Mouse (Mus musculus) left cerebral cortex, adult 8-10 months (tissue): Measurements from ENCODE around the gene Gstm2. TPM values are rescaled to one million over a fixed set of nuclear protein-coding genes. Genes with fewer than 3 reads are reported as not detected.
"Not testable (repeated sequence)": the region's sequence is repeated elsewhere in the genome, so short reads cannot be mapped to it uniquely, and the experiment has no call there.

Experiments used
- DNase-seq, 2 experiments: peaks; one replicate each; pipeline ENCODE4 v3.0.0; 2022; ENCODE audit warnings: low spot score in 2 of 2
- total RNA-seq, 4 experiments: library from RNA; stranded (reverse); gene quantifications; 2 replicates each; pipeline ENCODE4 v1.2.4; 2022

The Gstm2 gene
- total RNA-seq: 1 to 10 TPM; 3.6 to 6.5 (median 5.5) TPM

DNA sequence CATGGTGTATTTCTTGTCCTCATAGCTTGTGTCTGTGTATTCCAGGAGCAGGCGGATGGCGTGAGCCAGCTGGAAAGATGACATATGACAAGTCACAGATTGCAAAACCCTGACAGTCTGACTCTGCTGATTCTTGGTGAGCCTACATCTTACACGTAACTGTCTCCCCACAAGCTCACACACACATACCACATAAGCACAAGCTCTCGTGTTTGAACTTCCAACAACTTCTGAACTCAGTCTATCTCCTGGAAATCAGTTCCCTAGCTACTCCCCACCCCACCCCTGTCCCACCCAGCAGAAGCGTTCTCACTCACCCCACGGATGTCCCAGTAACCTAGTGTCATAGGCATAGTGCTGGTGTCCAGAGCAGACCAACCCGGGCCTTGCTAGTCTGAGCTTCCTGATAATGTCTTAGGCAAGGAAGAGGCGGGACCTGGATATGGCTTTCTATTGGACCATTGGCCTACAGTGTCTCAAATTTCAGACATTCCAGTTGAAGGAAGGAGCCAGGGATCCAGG, at the start of gene Gstm2:
TSS of gene Gstm2 (minus strand) at position 413 of the 522 bp plus-strand sequence.
- DNase-seq: no peak

DNA sequence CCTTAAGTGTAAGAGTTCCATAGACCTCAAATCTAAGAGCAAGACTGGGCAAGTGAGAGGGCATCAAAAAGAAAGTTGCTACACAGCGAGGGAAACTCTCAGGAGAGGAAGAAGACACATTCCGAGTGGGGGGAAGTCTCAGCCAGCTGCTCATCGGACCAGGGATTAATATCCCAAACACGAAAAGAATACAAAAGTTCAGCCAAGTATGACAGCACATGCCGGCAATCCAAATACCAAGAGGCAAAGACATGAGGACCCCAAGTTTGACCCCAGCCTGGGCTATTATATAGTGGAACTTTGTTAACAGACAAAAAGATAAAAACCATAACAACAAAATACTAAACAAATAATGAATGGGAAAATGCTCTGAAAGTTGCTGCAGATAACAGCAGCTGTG, 46.9 kb upstream of the Gstm2 start:
- no peak for DNase-seq

DNA sequence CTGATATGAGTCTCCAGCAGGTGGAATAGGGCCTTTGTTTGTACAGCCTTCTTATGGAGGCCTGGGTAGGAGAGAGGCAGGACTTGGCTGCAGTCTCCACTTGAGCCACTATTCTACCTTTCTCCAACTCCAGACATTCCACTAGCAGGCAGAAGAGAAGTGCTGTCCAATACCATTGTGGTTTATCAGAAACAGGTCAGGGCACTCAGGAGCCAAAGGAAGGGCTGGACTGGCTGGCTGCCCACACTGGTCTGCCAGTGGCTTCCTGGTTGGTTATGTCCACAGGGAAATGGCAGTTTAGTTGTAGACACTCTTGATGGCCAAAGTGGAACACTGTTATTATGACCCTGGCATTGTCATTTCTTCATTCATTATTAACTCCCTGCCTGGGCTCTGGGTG, 45.9 kb upstream of the Gstm2 start:
- DNase-seq: no peak

DNA sequence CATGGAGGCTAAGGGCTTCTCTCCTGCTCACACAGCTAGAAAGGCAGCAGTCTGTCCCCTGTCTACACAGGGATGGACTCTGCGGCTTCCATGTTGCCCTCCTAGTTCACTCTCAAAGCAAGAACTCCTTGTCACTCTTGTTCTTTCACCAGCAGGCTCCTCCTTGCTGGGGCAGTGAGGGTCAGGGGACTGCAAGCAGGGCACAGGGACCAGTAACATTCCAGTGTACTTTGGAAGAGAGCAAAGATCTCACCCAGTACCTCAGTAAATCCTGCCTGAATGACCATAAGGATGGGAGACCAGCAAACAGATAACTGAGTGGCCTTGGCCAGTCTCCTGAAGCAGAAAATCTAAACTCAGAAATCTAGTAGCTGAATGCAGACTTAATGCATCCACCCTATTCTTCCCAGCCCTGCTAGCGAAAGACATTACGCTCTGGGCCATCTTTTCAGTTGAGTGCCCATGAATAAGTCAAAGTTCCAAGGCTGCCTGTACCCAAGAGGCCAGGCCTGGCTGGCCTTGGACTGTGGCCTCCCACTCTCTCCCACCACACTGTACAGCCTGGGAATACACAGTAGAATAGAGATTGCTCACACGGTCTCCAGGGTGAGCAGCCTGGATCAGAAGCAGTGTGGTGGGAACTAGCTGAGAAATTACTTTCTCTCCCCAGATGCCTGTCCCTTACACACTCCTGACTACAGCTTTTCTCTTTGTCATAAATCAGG, 42.5 kb upstream of the Gstm2 start:
- DNase-seq: no peak

DNA sequence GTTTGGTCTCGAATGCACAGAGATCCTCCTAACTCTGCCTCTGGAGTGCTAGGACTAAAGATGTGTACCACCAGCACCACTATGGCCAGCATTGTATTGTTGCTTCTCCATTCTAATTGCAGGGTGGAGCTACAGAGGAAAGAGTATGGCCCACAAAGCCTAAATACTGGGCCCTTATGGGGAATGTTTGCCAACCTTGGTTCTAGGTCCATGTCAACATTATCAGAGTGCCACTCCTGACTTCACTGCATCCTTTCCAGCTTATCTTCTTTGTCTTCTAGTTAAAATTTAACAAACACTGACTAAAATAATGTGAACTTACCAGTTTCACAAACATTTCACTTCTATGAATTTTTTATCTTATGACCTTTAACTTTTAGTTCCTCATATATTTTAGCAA, 40.3 kb upstream of the Gstm2 start:
- no peak for DNase-seq

DNA sequence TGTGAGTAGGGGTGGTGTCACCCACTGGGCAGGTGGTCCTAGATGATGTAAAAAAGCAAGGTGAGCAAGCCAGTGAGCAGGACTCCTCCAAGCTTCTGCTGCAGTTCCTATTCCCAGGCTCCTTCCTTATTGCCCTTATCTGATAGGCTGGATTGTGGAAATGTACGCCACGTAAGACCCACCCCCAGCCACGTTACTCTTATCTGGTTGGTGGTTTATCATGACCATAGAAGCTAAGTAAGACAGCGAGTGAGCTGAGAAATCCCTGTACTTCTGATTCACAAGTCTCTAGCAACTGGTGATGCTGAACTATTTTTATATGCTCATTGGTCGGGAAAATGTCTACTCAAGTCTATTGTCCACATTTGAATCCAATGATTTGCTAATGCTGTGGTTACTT, 39.8 kb upstream of the Gstm2 start:
- DNase-seq: no peak

DNA sequence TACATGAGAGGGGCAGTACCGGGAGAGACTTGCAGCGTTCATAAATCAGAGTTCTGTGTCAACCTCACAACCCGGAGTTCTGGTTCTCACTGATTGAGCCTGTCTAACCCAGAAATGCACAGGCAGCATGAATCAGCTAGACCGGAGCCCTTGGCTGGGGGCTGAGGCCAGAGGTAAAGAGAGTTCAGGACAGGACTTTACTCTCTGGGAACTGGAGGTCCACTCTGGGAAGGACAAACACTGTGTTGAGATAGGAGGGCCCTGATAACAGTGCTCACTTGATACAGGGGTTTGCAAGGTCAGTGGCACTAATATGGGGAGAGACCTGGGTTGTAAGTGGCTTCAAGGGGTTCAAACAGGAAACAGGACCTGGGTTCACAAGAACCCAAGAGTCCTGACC, 39.1 kb upstream of the Gstm2 start:
- DNase-seq: no peak

DNA sequence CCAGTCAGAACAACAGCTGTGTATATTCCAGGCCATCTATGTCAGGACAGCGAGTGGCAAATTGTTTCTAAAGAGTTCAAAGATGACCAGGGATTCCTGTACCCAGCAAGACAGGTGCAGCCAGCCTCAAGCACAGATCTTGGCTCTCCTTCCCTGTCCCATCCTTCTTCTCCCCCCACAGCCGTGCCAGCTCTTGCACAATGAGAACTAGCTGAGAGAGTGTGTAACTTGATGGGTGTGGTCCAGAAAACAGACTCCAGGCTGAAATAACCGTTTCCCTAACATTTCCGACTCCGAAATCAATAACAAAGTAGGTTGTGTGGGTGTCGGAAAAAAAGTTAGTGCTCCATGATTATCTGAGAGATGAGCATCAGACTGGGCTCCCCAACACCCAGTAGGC, 36.4 kb upstream of the Gstm2 start:
- DNase-seq: no peak

DNA sequence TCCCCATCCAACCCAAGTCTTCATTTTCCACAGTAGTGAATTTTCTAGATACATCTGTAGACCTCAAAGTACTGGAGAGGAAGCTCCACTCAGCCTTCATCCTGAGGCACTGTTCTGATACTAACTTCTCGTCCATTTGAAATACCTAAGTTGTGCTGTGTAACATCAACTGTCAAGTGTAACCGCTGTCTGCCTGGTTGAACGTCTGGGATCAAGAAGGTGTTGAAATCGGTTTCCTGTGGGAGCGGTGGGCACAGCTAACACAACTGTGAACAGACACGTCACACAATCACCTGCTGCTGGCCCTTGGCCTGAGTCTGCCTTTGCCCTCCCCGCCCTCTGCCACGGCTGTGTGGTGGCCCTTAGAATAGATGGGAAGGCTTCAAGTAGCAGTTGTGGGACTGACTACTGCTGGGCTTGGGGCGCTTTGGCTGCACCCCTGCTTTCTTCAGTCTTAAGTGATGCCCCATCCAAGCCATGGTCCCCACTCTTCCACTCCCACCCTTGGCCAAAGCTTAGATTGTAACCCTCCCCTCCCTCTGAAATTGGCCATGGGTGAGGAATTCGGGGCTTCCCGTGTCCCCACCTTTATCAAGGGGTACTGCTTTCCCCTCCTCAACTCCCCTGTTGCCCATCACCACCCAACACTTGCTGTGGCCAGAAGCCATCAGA, 34.2 kb upstream of the Gstm2 start:
- DNase-seq: not testable (repeated sequence)

DNA sequence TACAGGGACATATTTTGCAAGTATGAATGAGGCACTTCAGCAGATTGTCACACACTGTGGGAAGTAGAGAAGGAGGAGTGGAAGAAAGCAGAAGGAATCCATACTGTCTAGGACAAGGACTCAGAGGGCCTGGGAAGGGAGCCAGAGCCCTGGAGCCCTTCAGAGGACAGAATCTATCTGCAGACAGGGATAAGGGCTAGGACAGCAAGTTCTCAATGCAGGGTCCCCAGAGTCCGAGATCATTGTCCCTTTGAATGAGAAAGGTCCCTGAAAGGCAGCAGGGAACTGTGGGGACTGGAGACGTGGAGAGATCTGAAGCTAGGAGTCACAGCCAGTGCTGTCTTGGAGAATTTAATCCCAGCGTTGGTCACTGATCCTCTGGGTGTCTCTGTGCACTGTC, 33.0 kb upstream of the Gstm2 start:
- DNase-seq: not testable (repeated sequence)

DNA sequence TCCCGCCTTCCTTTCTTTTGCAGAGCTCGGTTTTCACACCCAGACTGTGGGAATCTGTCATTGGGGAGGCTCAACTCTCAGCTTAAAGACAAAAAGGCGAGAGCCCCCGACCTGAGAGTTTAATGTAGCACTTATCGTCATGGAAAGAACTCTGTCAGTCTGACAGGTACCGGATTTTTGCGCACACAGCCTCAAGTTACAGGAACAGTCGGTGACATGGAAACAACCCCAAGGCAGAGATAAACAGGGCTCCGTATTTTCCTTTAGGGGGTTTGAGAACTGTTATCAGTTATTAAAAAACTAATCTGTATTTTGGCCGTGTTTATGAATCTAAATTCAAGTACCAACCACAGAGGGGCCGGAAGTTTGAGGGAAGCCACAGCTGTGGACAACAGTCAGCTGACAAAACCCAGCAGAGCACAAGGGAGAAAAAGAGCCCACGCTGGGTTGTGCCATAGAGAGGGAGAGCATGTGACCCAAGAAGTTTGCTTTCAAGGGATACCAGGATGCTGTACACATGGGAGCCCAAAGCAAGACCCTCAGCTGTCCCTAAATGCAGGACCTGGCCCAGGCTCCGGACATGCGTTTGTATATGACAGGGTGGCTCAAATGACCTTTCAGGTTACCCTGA, 32.1 kb upstream of the Gstm2 start:
- no peak for DNase-seq

DNA sequence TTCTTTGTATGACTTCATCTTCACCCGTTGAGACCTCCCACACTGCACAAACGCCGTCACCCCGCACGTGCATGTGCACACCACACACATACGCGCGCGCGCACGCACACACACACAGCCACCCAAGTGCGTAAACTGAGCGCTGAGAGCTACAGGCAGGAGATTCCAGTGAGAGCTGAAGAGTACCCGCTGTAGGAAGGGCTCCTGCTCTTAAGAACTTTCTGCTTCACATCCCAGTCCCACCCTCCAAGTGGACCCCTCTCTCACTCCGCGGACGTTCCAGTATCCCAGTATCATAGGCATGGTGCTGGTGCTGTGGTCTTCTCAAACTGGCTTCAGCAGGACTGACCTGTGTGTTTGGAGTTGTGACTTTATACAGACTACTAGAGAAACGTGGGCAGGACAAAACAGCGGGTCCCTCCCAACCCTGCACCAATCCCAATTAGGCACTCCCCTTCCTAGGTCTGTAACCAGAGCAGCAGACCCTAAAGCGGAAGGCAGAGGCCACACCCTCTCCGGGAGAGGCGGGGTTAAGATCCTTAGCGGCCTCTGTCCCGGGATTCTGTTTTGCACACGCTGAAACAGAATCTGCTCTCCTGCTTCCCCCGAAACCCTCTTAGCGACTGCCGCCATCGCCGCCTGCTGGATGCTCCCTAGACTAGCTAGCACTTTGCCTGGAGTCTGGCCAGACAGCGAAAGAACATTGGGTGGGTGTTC, 31.4 kb upstream of the Gstm2 start, which contains the start of gene Gstm1:
TSS of gene Gstm1 (minus strand) at position 501 of the 717 bp plus-strand sequence.
- DNase-seq: peak; percentile 76 to 91

DNA sequence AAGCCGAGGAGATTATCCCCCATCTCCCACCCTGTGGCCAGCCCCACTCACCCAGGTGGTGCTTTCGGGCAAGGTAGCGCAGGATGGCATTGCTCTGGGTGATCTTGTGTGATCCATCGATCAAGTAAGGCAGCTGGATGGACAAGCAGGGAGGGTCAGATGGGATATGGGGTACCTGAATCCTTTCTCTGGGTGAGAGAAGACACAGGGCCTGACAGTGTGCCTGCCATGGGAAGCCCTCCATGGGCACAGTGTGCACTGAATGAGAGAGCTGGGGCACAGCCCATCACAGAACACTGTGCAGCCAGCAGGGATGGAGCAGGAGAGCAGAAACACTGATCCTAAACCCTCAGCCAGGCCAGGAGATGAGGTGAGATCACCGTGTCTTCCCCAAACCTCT, 30.2 kb upstream of the Gstm2 start:
- DNase-seq: not testable (repeated sequence)

DNA sequence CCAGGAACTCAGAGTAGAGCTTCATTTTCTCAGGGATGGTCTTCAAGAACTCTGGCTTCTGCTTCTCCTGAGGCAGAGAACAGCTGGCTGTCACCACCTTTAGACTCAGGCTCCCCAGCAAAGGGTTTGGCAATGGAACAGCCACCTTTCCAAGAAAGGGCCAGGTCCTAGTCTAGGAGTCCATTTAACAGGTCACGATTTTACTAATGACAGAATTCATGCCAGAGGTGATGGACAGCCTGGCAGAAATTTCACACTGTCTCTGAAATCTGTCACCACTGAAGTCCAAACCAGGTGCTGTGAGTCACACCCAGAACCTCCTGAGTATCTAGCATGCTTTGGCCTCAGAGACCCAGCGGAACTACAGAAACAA, 28.7 kb upstream of the Gstm2 start:
- no peak for DNase-seq

DNA sequence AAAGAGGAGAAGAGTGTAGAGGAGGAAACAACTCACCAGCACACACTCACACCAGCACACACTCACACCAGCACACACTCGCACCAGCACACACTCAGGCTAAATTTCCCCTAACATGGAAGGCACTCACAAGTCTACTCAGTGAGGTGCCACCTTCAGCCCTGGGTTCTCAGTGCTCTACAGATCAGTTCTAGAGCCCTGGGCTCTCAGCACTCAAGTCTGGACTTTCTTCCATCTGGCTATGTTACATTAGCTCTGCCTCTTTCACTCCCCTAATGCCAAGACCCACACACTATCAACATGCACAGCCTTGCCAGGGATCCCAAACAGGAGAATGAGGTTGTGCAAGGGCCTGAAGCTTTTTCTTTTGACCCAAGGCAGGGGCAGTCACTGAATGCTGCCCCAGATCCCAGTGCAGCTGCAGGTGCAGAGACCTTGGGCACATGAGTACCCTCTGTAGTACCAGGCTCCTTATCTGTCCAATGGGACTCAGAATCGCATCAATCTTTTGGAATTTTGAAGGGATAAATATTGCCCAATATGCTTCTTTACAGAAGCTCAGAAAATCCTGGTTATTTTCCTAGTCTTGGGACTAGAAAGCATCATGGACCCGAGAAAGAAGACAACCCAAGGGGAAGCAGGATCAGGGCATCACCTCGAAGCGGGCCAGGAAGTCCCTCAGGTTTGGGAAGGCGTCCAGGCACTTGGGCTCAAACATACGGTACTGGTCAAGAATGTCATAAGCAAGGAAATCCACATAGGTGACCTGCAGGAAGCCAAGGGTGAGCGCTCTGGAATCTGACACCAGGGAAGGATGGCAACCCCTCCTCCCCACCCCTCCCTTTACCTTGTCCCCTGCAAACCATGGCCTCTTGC, 28.1 kb upstream of the Gstm2 start:
- DNase-seq: no peak

DNA sequence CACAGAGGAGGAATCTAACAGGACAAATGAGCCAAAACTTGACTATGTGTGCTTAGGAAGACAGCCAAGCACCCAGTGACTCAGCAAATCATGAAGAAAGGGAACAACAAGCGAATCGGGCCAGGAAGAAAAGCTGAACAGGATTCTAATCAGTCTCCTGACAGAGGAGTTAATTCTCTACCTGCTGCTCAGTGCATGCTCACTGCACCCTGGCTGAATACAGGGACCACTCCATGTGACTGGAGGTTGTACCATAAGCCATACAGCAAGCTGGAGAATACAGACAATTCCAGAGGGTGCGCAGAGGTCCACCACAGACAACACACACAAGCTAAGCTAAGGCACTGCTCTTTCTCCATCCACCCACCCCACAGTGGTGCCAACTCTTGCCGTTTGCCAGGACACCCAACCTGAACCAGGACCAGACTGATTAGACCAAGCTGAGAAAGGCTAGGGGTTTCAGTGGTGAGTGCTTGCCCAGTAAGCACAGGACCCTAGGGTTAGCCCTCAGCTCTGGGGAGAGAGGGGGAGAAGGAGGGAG, 27.1 kb upstream of the Gstm2 start:
- peak; percentile 37 to 71 for DNase-seq

DNA sequence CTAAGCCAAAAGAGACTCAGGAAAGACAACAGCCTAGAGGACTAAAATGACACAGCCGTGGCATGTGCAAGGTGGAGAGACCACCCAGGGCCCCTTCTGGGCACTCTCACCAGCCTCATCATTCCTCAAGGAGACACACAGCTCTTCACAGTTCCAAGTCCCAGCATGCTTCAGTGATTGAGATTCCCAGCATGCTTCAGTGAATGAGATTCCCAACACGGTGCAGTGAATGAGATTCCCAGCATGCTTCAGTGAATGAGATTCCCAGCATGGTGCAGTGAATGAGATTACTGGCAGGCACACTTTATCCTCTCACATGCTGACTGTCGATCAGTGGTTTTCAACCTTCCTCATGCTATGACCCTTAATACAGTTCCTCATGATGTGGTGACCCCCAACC, 25.3 kb upstream of the Gstm2 start:
- DNase-seq: no peak

DNA sequence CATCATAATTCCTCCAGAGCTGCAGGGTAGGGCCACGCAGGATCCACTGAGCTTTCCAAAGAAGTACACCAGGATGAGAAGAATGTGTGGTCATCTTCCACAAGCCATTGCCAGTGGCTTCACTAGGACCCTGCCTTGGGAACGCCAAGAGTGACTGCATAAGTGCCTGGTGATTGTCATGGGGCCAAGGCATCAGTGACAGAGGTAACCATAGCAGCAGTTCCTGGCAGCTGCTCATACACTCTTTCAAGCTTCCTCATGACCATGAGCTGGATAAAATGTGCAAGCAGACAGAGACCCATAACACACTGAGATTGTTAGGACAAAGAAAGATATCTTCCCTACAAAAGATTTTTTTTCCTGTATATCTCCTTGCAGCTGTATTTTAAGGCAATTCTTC, 24.0 kb upstream of the Gstm2 start:
- no peak for DNase-seq

DNA sequence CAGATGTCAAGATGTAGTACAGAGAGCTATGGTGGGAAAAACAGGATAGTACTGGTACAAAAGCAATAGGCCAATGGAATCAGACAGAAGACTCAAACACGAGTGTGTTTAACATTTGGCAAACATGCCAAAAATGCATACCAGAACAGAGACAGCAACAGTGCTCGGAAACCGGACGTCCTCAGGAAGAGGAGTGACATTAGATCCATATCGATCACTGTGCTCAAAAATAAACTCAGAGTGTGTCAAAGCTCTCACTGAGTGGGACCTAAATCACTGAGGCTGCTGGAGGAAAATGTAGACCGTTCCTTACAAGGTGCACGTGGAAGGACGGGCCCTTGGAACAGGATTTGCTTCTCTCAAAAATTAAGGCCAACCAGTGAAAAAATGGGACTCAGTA, 15.8 kb upstream of the Gstm2 start:
- no peak for DNase-seq

DNA sequence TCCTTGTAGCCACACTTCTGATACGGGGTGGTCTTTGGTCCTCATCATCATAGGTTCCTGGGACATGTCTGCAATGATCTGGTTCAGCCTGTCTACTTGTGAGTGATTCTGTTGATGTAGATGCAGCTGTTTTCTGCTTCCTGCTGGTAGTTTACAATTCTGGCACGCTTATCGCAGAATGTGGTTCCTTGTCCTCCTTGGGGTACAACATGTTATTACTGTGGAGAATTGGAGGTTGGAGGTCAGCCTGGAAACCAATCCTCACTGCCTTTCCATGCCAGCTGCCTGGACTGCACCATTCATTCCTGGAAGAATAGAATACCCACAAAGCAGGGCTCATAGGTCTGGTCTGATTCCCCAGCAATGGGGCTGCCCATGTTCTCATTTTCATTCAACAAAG, 13.2 kb upstream of the Gstm2 start:
- DNase-seq: no peak

DNA sequence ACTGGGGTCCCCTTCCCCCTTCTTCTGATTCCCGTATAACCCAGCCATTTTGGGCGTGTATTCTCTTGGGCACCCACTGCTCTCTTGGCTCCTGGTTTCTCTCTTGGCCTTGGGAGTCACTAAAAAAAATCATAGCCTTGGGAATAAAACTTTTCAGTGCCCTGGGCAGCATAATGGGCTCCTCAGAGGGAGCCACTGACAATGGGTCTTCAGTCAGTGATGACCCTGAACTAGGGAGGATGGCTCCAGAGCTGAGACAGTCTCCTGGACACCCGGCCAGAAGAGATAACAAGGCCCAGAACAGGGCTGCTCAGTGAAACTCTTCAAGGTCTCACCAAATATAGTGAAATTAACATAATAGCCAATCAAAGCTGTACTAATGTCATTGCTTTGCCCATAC, 12.3 kb upstream of the Gstm2 start:
- DNase-seq: no peak
